Mouse (Mus musculus) midbrain, embryonic 14.5 days (tissue): ENCODE data around the gene Hlcs. TPM values are rescaled to one million over a fixed set of nuclear protein-coding genes. Genes with fewer than 3 reads are reported as not detected.

Experiments used
- ATAC-seq: fragments of 200-750 bp; cut with Nextera tagmentation; 2 replicates; pipeline ENCODE4 v1.8.0; 2017; ENCODE audit warnings: moderate number of reproducible peaks, moderate library complexity; ENCODE audit not compliant: low FRiP score, low TSS enrichment
- DNase-seq: peaks from one replicate; pipeline ENCODE4 v3.0.0-alpha.2; 2015
- H3K27ac ChIP-seq: fragments of 300-500 bp; sonication (generic); replicated peaks from 2 replicates; pipeline ENCODE4 v1.5.1; 2014; ENCODE audit warnings: mild to moderate bottlenecking, low read depth, low read length, moderate library complexity
- H3K27me3 ChIP-seq: fragments of 300-500 bp; sonication (generic); 2 replicates; pipeline ENCODE4 v1.6.1; 2014; ENCODE audit warnings: low read length, control low read depth, mixed read lengths; ENCODE audit not compliant: control insufficient read depth, insufficient read depth
- H3K36me3 ChIP-seq: fragments of 300-500 bp; sonication (generic); 2 replicates; pipeline ENCODE4 v1.6.1; 2014; ENCODE audit warnings: low read length, control low read depth; ENCODE audit not compliant: control insufficient read depth, insufficient read depth
- H3K4me1 ChIP-seq: fragments of 300-500 bp; sonication (generic); 2 replicates; pipeline ENCODE4 v1.6.1; 2014; ENCODE audit warnings: mild to moderate bottlenecking, antibody characterized with exemption, low read length, control low read depth; ENCODE audit not compliant: control insufficient read depth, insufficient read depth
- H3K4me2 ChIP-seq: fragments of 300-500 bp; sonication (generic); 2 replicates; pipeline ENCODE4 v1.6.1; 2014; ENCODE audit warnings: mild to moderate bottlenecking, low read length, moderate library complexity
- H3K4me3 ChIP-seq: fragments of 300-500 bp; sonication (generic); replicated peaks from 2 replicates; pipeline ENCODE4 v1.5.1; 2014; ENCODE audit warnings: low read depth, low read length
- H3K9ac ChIP-seq: fragments of 300-500 bp; sonication (generic); replicated peaks from 2 replicates; pipeline ENCODE4 v1.6.1; 2014; ENCODE audit warnings: mild to moderate bottlenecking, low read length, moderate library complexity
- H3K9me3 ChIP-seq: fragments of 300-500 bp; sonication (generic); 2 replicates; pipeline ENCODE4 v1.6.1; 2016; ENCODE audit warnings: low read length, control low read depth, mixed read lengths; ENCODE audit not compliant: control insufficient read depth
- WGBS: fragments of 180-500 bp; shearing (Covaris S2); extraction: QIAGEN DNeasy Blood & Tissue Kit; methylation state at CpG from one replicate; pipeline ENCODE4 v1.1.7; 2014; 5-methylcytosine and 5-hydroxymethylcytosine counted together
- polyA plus RNA-seq: library from polyadenylated mRNA; unstranded; fragments of >200 nt; fragmentation: Nextera tagmentation; extraction: Ambion mirVana; gene quantifications from 2 replicates; pipeline ENCODE4 v1.2.1, GENCODE M21; 2014

Gene Hlcs
- polyA plus RNA-seq = 6.6 and 7.2 TPM in 2 replicates

- under 1% methylated on average over 64 of the region's 64 CpGs for WGBS
- peak within 1 kb of the TSS; percentile 99 for H3K27ac ChIP-seq
- peaks cover 15% of the 10 kb centered on the region; the same call in 1 of the 2 replicates for H3K4me1 ChIP-seq
- DNase-seq (peak; percentile 99), ATAC-seq (peak; percentile 93)
- H3K36me3 ChIP-seq = no peaks in the 10 kb centered on the region
- H3K9ac ChIP-seq = peak within 1 kb of the TSS; percentile 91
- no peaks in the 10 kb centered on the region for H3K27me3 ChIP-seq
- H3K9me3 ChIP-seq = no peaks in the 10 kb centered on the region
- H3K4me2 ChIP-seq = peak within 1 kb of the TSS; percentile 73
- H3K4me3 ChIP-seq = peak within 1 kb of the TSS; percentile 61
These were observed at the start of gene Hlcs for GRCm38 (mm10) chr16:94313229-94314030. Gene Hlcs (minus strand): TSS chr16:94313571.

DNA sequence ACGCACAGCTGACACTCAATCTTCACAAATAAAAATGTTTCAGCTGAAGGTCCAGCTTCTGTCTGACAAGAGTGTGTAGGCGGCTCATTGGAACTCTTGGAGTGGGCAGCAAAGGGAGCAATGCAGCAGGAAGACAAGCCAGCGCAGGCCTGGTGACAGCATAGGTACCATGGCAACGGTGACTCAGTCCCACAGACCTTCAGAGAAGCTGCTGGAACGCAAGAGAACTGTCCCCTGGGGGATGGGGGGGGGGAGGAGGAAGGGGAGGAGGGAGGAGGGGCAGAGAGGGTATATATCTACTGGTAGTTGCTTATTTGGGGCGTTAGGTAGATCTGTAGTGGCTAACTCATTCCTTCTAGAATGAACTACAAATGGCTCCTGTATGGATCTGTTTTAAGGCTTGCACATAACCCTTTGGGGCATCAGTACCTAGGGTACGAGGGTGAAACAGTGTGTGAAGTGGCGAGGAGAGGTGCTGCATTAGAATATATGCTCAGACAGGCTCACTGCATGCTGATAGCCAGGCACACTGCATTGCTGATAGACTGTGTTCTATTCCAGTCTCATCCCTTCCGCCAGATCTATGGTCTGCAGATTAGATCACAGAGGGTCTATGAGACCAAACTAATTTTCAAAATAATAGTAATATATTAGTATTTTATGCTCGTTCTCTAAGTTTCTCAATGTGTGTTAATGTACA is 49.0 kb upstream of the Hlcs start:
- H3K27me3 ChIP-seq = no peaks in the 10 kb centered on the region
- H3K4me2 ChIP-seq = no peak overlapping the region
- 47% methylated on average over 10 of the region's 10 CpGs for WGBS
- ATAC-seq = no peak
- peak overlapping the region; percentile 16; the same call in 1 of the 2 replicates for H3K27ac ChIP-seq
- H3K9me3 ChIP-seq = no peaks in the 10 kb centered on the region
- H3K4me3 ChIP-seq = no peak overlapping the region
- H3K36me3 ChIP-seq = peaks cover 9% of the 10 kb centered on the region; the same call in 1 of the 2 replicates
- peaks cover 8% of the 10 kb centered on the region; the same call in 1 of the 2 replicates for H3K4me1 ChIP-seq
- DNase-seq = peak; percentile 77
- no peak overlapping the region; the same call in 1 of the 2 replicates for H3K9ac ChIP-seq

DNA sequence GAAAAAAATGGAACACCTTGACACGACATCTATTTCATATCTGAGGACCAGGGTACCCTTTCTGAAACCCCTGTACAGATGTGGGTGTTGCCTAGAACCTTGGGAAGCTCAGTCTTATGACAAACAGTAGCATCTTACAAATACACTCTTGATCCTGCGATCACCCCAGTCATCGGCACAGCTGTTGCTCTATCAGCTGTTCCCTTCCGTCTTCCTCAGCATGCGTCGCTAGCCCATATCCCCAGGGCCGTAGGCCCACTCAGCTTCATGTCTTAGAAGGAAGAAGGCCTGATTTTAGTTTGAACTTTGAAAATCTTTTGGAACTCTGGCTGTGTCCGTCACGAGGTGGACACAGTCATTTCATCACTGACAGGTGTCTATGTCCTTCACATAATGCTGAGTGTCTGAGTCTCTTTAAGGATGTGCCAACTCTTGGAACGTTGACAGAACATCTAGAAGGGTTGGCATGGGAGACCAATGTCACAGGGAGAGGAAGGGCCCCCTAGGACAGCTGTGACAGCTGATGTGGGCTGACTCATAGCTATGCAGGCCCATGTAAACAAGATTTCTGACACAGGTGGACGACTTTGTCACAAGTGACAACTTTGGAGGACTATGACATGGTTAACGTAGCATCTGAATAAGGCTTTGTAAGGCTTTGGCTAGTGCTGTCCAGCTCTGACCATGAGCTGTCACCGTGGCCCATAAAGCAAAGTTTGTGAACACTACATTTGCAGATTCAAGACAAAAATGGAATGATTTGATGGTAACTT is 47.4 kb upstream of the Hlcs start:
- H3K9me3 ChIP-seq = no peaks in the 10 kb centered on the region
- no peak overlapping the region for H3K4me3 ChIP-seq
- DNase-seq (no peak), ATAC-seq (no peak)
- peaks cover 8% of the 10 kb centered on the region; the same call in 1 of the 2 replicates for H3K4me1 ChIP-seq
- H3K4me2 ChIP-seq = no peak overlapping the region
- 86% methylated on average over 13 of the region's 13 CpGs for WGBS
- H3K27ac ChIP-seq = no peak overlapping the region
- H3K36me3 ChIP-seq = peaks cover 5% of the 10 kb centered on the region; the same call in 1 of the 2 replicates
- H3K9ac ChIP-seq = no peak overlapping the region
- H3K27me3 ChIP-seq = no peaks in the 10 kb centered on the region

DNA sequence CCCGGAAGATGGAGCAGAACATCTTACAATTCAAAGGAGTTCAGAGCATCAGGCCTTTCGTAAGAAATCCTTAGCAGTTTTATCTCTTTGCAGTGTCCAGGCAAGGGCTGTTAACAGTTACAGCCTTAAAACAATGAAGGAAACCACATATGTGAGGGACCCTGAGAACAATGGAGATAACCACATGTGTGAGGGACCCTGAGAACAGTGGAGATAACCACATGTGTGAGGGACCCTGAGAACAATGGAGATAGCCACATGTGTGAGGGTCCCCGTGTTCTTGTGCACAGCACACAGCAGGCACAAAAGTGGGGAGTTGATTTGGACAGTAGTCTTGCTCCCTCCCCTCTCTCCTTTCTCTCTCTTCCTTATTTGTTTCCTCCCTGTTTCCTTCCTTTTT is 44.7 kb upstream of the Hlcs start:
- H3K9me3 ChIP-seq = no peaks in the 10 kb centered on the region
- H3K4me3 ChIP-seq = no peak overlapping the region
- H3K27me3 ChIP-seq = no peaks in the 10 kb centered on the region
- H3K4me2 ChIP-seq = no peak overlapping the region
- no peak overlapping the region for H3K9ac ChIP-seq
- no peak overlapping the region for H3K27ac ChIP-seq
- DNase-seq (no peak), ATAC-seq (no peak)
- no peaks in the 10 kb centered on the region for H3K36me3 ChIP-seq
- WGBS = 86% methylated on average over 3 of the region's 3 CpGs
- H3K4me1 ChIP-seq = peaks cover 8% of the 10 kb centered on the region; the same call in 1 of the 2 replicates

DNA sequence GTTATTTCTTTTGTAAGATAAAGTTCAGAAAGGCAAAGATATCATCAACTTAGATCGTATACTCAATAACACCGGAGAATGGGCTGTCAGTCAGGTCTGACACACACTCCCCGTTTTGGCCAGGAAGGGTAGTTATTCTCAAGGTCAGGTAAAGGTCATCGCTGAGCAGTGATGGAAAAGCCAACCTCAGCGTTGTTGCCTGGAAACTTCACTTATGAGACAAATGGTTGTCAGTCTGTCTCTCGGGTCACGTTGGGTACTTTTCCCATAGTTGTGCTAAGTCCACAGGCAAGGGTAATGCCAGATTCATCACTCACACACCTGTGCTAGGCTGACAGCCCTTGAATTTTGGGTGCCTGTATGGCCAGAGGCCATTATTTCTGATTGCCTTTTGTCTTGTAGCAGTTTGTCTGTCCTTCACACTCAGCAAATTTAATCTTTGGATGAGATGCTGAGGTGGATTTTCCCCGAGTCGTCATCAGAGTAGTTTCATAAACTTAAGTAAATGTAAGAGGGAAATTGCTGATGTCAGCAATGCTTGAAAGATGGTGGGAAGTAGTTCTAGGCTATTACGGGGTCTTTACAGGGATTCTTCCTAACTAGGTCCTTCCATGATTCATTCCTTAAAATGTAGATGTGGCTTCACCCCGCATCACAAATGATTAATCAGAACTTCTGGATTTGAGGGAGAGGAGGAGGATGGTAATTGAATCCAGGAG is 43.6 kb upstream of the Hlcs start:
- H3K27ac ChIP-seq = no peak overlapping the region
- peaks cover under 1% of the 10 kb centered on the region; the same call in 1 of the 2 replicates for H3K4me1 ChIP-seq
- H3K4me3 ChIP-seq = no peak overlapping the region
- no peaks in the 10 kb centered on the region for H3K36me3 ChIP-seq
- ATAC-seq = no peak
- no peak overlapping the region for H3K9ac ChIP-seq
- 87% methylated on average over 11 of the region's 11 CpGs for WGBS
- H3K27me3 ChIP-seq = no peaks in the 10 kb centered on the region
- no peak for DNase-seq
- no peaks in the 10 kb centered on the region for H3K9me3 ChIP-seq
- no peak overlapping the region for H3K4me2 ChIP-seq

- Histone ChIP-seq H3K27me3 (no peaks in the 10 kb centered on the region), H3K36me3 (no peaks in the 10 kb centered on the region), H3K27ac (no peak overlapping the region), H3K9me3 (no peaks in the 10 kb centered on the region), H3K4me2 (no peak overlapping the region), H3K4me3 (no peak overlapping the region), H3K9ac (no peak overlapping the region), H3K4me1 (no peaks in the 10 kb centered on the region)
- ATAC-seq = no peak
- 76% methylated on average over 7 of the region's 7 CpGs for WGBS
- DNase-seq = no peak
These were observed 42.7 kb upstream of the Hlcs start for GRCm38 (mm10) chr16:94356046-94356445.

- Histone ChIP-seq H3K4me2 (no peak overlapping the region), H3K4me3 (no peak overlapping the region), H3K9me3 (no peaks in the 10 kb centered on the region), H3K27me3 (no peaks in the 10 kb centered on the region), H3K27ac (no peak overlapping the region), H3K4me1 (no peaks in the 10 kb centered on the region), H3K9ac (no peak overlapping the region), H3K36me3 (no peaks in the 10 kb centered on the region)
- ATAC-seq (no peak), DNase-seq (peak; percentile 46)
- 62% methylated on average over 9 of the region's 9 CpGs for WGBS
These were observed 41.1 kb upstream of the Hlcs start for GRCm38 (mm10) chr16:94354450-94354849.

DNA sequence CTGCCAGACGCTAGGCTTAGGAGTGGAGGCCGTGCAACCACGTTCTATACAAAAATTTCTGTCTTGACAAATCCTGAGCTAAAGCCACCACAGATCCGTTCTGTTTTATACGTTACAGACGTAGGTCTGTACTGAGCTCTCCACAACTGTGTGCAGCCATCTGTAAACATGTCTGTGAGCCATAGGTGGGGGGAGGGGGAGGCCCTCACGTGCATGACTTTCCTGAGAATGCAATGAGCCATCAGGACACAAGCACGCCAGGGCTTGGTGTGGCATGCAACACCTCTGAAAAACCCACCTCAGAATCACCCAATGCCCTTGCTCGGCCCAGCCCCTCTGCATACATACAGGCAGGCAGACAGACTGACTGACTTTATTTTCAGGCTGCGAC is 36.9 kb upstream of the Hlcs start:
- no peak overlapping the region for H3K9ac ChIP-seq
- no peak overlapping the region for H3K4me2 ChIP-seq
- H3K27ac ChIP-seq = no peak overlapping the region
- ATAC-seq (no peak), DNase-seq (no peak)
- no peaks in the 10 kb centered on the region for H3K36me3 ChIP-seq
- H3K27me3 ChIP-seq = no peaks in the 10 kb centered on the region
- 73% methylated on average over 10 of the region's 10 CpGs for WGBS
- H3K4me1 ChIP-seq = no peaks in the 10 kb centered on the region
- no peaks in the 10 kb centered on the region for H3K9me3 ChIP-seq
- no peak overlapping the region for H3K4me3 ChIP-seq
